Mouse (Mus musculus): ENCODE measurements around the gene Smyd3. TPM values are rescaled to one million over a fixed set of nuclear protein-coding genes. Genes with fewer than 3 reads are reported as not detected.

Gene Smyd3
- polyA plus RNA-seq, 1 experiment from 2014 or later, result 3.7 TPM

DNA sequence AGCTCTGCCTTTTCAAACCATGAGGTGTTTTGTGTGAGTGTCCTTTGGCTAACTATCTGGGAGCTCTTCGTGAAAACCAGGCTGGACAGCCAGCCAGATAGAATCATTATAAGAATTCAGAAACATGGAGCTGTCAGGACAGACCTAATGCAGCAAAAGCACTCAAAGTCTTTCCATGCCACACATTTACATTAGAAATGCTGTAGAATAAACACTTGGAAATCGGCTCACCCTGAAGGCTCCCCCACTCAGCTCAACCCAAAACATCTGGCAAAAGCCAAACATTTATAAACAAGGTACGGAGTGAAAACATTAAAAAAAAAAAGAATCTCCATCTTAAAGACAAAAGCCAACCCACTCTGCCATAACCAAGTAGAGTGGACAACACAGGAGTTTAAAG is 391.6 kb downstream of the Smyd3 start:
- Histone ChIP-seq H3K79me2 (ENCODE audit: inconsistent target) (no peaks in the 10 kb centered on the region), H3K4me3 (ENCODE audit: inconsistent target) (no peak overlapping the region), H3K36me3 (ENCODE audit: inconsistent target) (no peaks in the 10 kb centered on the region), H3K27ac (no peak overlapping the region)
- WGBS (ENCODE audit: missing documents), result 98% methylated on average over 3 of the region's 3 CpGs

DNA sequence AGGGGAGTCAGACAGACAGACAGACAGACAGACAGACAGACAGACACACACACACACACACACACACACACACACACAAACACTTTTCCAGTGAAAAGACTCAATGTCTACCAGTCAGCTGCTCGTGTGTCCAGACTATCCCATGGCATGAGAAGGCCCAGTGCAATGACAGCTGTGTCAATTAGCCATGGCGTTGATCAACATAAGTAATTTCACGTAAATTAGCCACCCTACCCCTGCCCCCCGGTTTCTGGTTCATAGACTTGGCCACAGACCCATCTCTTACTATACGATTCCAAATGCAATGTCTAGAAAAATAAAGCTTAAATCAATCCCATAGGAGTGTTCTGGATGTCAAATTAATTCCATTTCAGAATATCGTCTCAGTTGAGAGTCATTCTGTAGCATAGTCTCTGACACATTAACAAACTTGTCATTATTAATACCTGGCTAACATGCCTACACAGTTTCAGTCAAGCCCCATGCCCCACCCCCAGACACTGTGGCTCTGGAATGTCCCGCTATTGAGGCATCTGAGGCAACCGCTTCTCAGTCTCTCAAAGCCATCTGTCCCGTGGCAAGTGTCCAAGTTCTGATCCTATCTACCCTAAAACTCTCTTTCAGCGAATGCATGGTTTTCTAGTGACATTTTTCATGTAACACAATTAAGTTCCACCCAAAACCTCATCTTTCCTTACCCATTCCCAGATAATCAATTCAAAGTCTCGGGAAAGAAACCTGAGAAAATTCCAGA is 395.2 kb downstream of the Smyd3 start:
- Histone ChIP-seq H3K4me3 (ENCODE audit: inconsistent target) (no peak overlapping the region), H3K27ac (no peak overlapping the region), H3K79me2 (ENCODE audit: inconsistent target) (no peaks in the 10 kb centered on the region), H3K36me3 (ENCODE audit: inconsistent target) (no peaks in the 10 kb centered on the region)
- 92% methylated on average over 11 of the region's 11 CpGs for WGBS (ENCODE audit: missing documents)

- no peak overlapping the region for H3K4me3 ChIP-seq (ENCODE audit: inconsistent target)
- H3K79me2 ChIP-seq (ENCODE audit: inconsistent target), result no peaks in the 10 kb centered on the region
- WGBS (ENCODE audit: missing documents), result 98% methylated on average over 9 of the region's 9 CpGs
- H3K36me3 ChIP-seq (ENCODE audit: inconsistent target), result no peaks in the 10 kb centered on the region
- no peak overlapping the region for H3K27ac ChIP-seq
Observed at GRCm38 (mm10) chr1:179120217-179120966, 397.4 kb downstream of the Smyd3 start.

DNA sequence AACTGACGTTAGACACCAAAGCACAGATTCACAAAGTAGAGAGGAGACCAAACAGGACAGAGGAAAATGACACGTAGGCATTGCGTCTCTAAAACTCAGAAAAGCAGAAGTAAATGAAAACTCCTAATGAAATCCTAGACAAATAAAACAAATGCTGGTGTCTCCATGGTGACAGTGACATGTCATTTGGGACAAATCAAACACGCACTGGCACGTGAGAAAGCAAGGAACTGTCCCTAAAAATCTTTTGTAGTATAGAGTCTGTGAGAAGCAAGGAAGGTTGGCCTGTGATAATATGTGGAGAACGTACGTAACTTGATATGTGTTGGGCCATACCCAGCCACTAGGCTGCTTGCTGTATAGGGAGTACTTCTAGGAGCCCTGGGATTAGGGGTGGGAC is 399.2 kb downstream of the Smyd3 start:
- H3K79me2 ChIP-seq (ENCODE audit: inconsistent target), result no peaks in the 10 kb centered on the region
- H3K36me3 ChIP-seq (ENCODE audit: inconsistent target), result no peaks in the 10 kb centered on the region
- 84% methylated on average over 7 of the region's 7 CpGs for WGBS (ENCODE audit: missing documents)
- H3K27ac ChIP-seq, result no peak overlapping the region
- no peak overlapping the region for H3K4me3 ChIP-seq (ENCODE audit: inconsistent target)

DNA sequence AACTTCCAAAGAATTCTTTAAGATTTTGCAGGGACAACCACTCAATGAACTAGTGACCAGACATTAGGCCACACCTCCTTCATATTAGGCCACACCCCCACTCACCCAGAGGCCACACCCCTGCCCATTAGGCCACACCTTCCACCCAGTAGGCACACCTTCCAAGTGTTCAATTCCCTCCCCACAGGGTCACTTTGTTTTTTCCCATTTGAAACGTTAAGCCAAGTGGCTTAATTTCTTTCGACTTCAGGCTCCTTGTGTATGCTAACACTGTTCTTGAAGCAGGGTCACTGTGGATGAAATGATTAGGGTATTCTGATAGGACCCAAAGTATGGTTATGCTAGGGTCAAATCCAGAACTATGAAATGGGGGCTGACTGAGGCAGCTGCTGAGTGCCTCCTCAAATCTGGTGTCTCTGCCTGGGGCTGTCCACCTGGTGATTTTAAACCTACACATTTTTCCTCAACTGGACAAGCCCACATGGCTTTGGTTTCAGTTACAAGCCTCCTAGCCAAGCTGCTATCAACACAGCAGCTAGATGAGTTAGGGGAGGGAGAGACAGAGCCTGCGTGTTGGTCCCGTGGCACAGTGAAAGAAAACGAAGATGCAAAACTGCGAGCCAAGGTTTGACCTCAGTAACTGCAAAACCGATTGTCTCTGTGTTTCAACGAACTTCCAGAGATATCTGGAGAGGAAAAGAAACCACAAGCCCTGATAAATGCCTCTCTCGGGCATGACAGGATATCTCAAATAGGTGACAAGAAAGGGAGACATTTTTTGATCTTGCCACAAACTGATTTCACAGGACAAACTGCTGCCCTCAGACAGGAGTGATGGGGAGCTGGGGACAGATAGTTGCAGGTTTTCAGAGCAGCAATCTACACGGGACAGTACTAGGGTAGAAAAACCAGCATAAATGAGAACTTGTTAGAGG is 400.8 kb downstream of the Smyd3 start:
- H3K4me3 ChIP-seq (ENCODE audit: inconsistent target), result no peak overlapping the region
- no peaks in the 10 kb centered on the region for H3K36me3 ChIP-seq (ENCODE audit: inconsistent target)
- no peak overlapping the region for H3K27ac ChIP-seq
- WGBS (ENCODE audit: missing documents), result 83% methylated on average over 10 of the region's 10 CpGs
- H3K79me2 ChIP-seq (ENCODE audit: inconsistent target), result no peaks in the 10 kb centered on the region

DNA sequence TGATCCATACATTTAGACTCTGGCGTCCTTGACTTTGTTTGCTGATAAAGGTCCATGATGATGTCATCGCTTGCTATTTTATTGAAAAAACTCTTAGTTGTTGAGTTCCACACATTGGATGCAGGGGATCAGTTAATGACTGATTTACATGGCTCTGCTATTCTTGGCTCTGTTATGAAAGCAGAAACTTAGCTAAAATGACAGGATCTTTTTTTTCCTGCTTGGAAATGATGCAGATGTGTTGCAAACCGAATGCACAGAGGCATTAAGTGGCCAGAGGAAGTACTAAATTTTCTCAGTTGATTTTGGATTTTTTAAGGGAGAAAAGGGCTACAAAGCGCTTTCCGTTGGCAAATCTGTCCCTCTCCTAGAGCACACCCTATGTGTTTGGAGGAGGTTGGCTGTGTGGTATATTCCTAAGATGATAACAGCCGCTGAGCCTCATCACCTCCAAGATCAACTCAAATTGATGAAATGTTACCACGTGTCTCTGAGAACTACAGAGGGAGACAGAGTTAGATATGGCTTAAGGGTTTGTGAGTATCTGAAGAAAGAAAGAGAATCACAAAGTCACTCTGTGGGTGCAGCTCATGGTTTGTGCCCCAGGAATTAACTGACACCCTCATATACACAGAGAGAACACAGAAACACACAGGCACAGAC is 402.9 kb downstream of the Smyd3 start:
- no peaks in the 10 kb centered on the region for H3K79me2 ChIP-seq (ENCODE audit: inconsistent target)
- no peaks in the 10 kb centered on the region for H3K36me3 ChIP-seq (ENCODE audit: inconsistent target)
- no peak overlapping the region for H3K27ac ChIP-seq
- WGBS (ENCODE audit: missing documents), result 97% methylated on average over 7 of the region's 7 CpGs
- H3K4me3 ChIP-seq (ENCODE audit: inconsistent target), result no peak overlapping the region

DNA sequence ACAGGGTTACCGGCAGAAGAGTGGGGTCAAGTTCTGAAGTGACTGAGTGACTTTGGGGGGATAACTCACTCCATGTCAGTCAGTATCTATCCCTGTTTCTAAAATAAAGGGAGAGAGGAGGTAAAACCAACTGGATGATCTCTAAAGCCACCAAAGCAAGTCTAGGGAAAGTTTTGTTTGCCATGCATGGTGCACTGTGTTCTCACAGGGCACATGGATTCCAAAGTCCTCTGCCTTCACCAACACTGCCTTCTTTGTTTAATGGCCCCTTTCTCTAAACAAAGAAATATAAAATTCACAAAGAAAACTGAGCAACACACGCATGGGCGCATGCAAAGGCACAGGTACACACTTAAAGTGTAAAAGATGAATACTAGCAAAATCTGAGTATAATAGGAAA is 403.5 kb downstream of the Smyd3 start:
- Histone ChIP-seq H3K79me2 (ENCODE audit: inconsistent target) (no peaks in the 10 kb centered on the region), H3K4me3 (ENCODE audit: inconsistent target) (no peak overlapping the region), H3K36me3 (ENCODE audit: inconsistent target) (no peaks in the 10 kb centered on the region), H3K27ac (no peak overlapping the region)
- 91% methylated on average over 3 of the region's 3 CpGs for WGBS (ENCODE audit: missing documents)

GRCm38 (mm10) chr1:179108759-179109158 is 409.1 kb downstream of the Smyd3 start:
- Histone ChIP-seq H3K79me2 (ENCODE audit: inconsistent target) (no peaks in the 10 kb centered on the region), H3K36me3 (ENCODE audit: inconsistent target) (no peaks in the 10 kb centered on the region), H3K27ac (no peak overlapping the region), H3K4me3 (ENCODE audit: inconsistent target) (no peak overlapping the region)
- 67% methylated on average over 7 of the region's 7 CpGs for WGBS (ENCODE audit: missing documents)

DNA sequence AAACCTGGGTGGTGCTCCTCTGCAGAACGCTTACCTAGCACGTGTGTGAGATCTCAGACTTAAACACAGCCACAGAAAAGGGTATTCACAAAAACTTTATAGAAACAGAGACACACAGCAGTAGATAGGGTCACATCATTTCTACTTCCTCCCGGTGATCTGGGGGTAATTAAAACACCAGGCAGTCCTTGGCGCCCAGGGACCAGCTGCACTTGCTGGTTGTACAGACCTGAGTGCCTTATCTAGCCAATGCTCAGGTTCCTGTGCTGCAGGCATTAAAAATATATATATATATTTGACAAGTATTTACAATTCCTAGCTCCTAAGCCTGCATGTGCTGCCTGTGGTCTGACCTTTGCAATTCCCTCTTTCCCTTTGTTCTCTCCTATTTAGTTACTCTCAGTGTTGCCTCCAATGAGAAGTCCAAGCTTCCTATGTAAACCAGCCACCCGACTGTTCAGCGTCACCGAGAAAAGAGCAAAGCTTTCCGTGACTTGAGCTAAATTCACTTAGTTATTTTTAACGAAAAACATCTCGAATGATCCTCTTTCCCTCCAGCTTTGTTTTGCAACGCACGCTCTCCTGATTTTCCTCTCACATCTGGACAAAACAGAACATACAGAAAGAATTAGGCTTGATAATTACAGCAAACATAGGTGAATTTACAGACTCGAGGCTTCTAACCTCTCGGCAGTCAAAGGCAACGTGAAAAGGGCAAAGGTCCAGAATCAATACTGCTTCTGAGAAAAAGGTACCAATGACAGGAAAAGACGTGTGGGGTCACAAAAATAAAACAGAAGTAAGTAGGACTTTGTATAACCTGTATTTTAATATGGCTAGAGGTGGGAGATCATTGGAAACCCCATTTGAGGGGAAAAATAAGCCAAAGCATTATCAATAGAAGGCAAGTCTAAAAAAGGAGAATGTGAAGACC is 409.8 kb downstream of the Smyd3 start:
- WGBS (ENCODE audit: missing documents), result 88% methylated on average over 16 of the region's 16 CpGs
- no peaks in the 10 kb centered on the region for H3K36me3 ChIP-seq (ENCODE audit: inconsistent target)
- no peaks in the 10 kb centered on the region for H3K79me2 ChIP-seq (ENCODE audit: inconsistent target)
- no peak overlapping the region for H3K27ac ChIP-seq
- H3K4me3 ChIP-seq (ENCODE audit: inconsistent target), result no peak overlapping the region

DNA sequence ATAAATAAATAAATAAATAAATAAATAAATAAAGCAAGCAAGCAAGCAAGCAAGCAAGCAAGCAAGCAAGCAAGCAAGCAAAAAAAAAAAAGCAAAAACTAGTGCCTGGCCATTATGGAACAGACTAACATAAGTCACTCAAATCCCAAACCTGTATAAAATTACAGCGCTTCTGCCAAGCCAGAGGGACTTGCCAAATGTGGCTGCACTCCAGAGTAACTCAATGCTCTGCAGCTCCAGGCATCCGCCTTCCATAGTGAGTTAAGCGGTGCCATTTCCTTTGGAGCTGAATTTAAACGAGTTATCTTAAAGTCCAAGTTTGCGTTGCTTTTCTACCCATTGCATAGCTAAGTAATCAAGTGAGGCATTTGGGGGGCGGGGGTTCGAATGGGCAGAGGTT is 410.6 kb downstream of the Smyd3 start:
- 87% methylated on average over 6 of the region's 7 CpGs for WGBS (ENCODE audit: missing documents)
- Histone ChIP-seq H3K79me2 (ENCODE audit: inconsistent target) (no peaks in the 10 kb centered on the region), H3K27ac (no peak overlapping the region), H3K4me3 (ENCODE audit: inconsistent target) (no peak overlapping the region), H3K36me3 (ENCODE audit: inconsistent target) (no peaks in the 10 kb centered on the region)

DNA sequence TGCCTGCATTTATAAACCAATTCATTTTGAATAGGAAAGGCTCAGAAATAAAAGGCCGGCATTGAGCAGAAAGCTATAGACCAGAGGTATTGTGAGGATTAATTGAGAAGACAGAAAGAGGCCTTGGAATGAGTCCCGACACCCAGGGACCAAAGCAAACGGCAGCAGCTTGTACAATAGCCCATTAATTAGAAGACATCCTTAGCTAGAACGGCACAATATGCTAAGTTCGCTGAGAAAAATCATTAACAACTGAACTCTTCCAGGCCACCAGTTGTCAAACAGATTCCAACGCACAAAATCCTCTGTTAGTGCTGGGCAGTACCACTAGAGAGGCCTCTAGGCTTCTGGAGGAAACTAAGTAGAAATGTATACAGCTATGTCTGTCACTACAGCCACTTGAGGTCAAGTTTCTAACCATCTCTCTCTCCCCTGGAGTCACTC is 411.1 kb downstream of the Smyd3 start:
- no peaks in the 10 kb centered on the region for H3K36me3 ChIP-seq (ENCODE audit: inconsistent target)

GRCm38 (mm10) chr1:179106103-179106701 is 411.6 kb downstream of the Smyd3 start:
- Histone ChIP-seq H3K36me3 (ENCODE audit: inconsistent target) (no peaks in the 10 kb centered on the region), H3K79me2 (ENCODE audit: inconsistent target) (no peaks in the 10 kb centered on the region), H3K4me3 (ENCODE audit: inconsistent target) (no peak overlapping the region), H3K27ac (no peak overlapping the region)
- 95% methylated on average over 18 of the region's 18 CpGs for WGBS (ENCODE audit: missing documents)

More for the DNA sequence above, 411.1 kb downstream of the Smyd3 start:
- WGBS (ENCODE audit: missing documents), result 99% methylated on average over 6 of the region's 6 CpGs
- no peak overlapping the region for H3K27ac ChIP-seq
- no peak overlapping the region for H3K4me3 ChIP-seq (ENCODE audit: inconsistent target)
- H3K79me2 ChIP-seq (ENCODE audit: inconsistent target), result no peaks in the 10 kb centered on the region

- no peaks in the 10 kb centered on the region for H3K79me2 ChIP-seq (ENCODE audit: inconsistent target)
- H3K4me3 ChIP-seq (ENCODE audit: inconsistent target), result no peak overlapping the region
- WGBS (ENCODE audit: missing documents), result 98% methylated on average over 8 of the region's 8 CpGs
- no peaks in the 10 kb centered on the region for H3K36me3 ChIP-seq (ENCODE audit: inconsistent target)
- no peak overlapping the region for H3K27ac ChIP-seq
Observed at GRCm38 (mm10) chr1:179104447-179104846, 413.4 kb downstream of the Smyd3 start.

Measured in macrophage (primary cell).